ENCODE assay signal across 10 mouse cellular contexts in the genomic region with DNA sequence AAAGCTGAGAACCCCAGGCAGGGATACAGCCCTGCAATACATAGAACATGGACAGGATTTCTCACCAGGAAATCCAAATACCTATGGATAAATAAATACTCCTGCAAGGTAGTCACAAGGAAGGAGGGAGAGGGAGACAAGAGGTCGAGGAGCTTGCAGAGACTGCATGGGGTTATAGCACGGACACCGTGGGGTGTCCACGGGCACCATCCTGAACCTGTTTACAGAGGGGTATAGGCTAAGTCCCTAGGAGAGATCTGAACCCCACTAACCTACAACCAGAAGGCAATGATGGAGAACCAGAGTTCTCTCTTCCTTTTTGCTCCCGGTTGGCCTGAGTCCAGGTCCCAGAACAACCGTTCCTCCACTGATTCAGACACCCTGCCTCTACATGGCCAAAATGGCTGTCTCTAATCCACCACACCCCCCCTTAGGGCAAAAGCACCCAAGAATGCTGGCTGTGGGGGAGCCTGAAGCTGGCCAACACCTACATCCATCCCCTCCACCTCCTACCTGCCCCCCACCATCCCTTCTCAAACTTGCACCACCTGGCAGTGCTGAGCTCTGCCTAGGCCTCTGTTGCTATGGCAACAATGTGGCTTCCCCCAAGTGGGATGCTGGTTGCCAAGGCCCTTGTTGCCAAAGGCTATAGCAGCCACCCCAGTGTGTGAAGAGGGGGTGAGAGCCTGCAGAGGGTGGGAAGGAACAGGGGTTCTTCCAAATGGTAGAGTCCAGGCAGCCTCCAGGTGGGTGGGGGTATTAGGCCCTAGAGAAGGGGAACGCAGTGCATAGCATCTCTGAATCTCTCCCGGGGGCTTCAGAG.
DNase-seq lines count a peak whose midpoint lies in the region; ATAC-seq lines count a peak whose summit lies in the region.
"Had no signal": no experiment of that assay in that cellular context is flagged by ENCODE, and none has a peak within 500 bp of the region (broad histone marks: within the 10 kb centered on the region; RNA-seq: fewer than 3 reads in every experiment).

No protein-coding gene starts in this region.

- peak overlapping the region; percentile 82 for H3K27ac ChIP-seq in forebrain, embryonic 14.5 days (ENCODE audit: low read depth, low read length)
- H3K27ac ChIP-seq in neural tube, embryonic 15.5 days (replicated peaks) = peak overlapping the region; percentile 72
- H3K27ac ChIP-seq in liver, embryonic 11.5 days (ENCODE audit: low read depth, low read length) = no peak overlapping the region
- H3K27ac ChIP-seq: limb, embryonic 15.5 days had no signal

- H3K4me3 ChIP-seq in forebrain, embryonic 14.5 days (ENCODE audit: low read depth, low read length) = no peak overlapping the region
- H3K4me3 ChIP-seq in neural tube, embryonic 15.5 days (replicated peaks) = no peak overlapping the region
- H3K4me3 ChIP-seq in liver, embryonic 11.5 days (ENCODE audit: low read depth, low read length) = no peak overlapping the region
- H3K4me3 ChIP-seq: limb, embryonic 15.5 days; myocyte had no signal

- peak overlapping the region; percentile 23 for H3K4me2 ChIP-seq in forebrain, embryonic 14.5 days (ENCODE audit: low read length)
- H3K4me2 ChIP-seq in neural tube, embryonic 15.5 days = peak overlapping the region; percentile 21
- no peak overlapping the region for H3K4me2 ChIP-seq in liver, embryonic 11.5 days
- H3K4me2 ChIP-seq: limb, embryonic 15.5 days had no signal

- no peaks in the 10 kb centered on the region for H3K36me3 ChIP-seq in forebrain, embryonic 14.5 days (ENCODE audit: control insufficient read depth, insufficient read depth, low read length)
- no peaks in the 10 kb centered on the region for H3K36me3 ChIP-seq in neural tube, embryonic 15.5 days
- no peaks in the 10 kb centered on the region for H3K36me3 ChIP-seq in liver, embryonic 11.5 days (ENCODE audit: control insufficient read depth, insufficient read depth, low read length)
- H3K36me3 ChIP-seq: limb, embryonic 15.5 days had no signal

- peaks cover 15% of the 10 kb centered on the region for H3K4me1 ChIP-seq in forebrain, embryonic 14.5 days (ENCODE audit: control insufficient read depth, insufficient read depth, low read length)
- H3K4me1 ChIP-seq in neural tube, embryonic 15.5 days = peaks cover 44% of the 10 kb centered on the region
- H3K4me1 ChIP-seq in liver, embryonic 11.5 days (replicated peaks; ENCODE audit: control insufficient read depth, insufficient read depth, low read length) = no peaks in the 10 kb centered on the region

- DNase-seq in cerebellum, postnatal 10 days = peak; percentile 85 to 91
- no peak for DNase-seq in cerebellum, postnatal 36 days
- DNase-seq in forebrain, embryonic 14.5 days (ENCODE audit: low spot score) = peak; percentile 92
- peak; percentile 71 to 82 for DNase-seq in layer of hippocampus, postnatal 36 days
- DNase-seq in adrenal gland, postnatal 14 days = no peak
- no peak for DNase-seq in cerebellum, adult 11 months
- no peak for DNase-seq in liver, embryonic 11.5 days (ENCODE audit: low spot score)

- no peaks in the 10 kb centered on the region for H3K27me3 ChIP-seq in forebrain, embryonic 14.5 days (replicated peaks; ENCODE audit: control insufficient read depth, insufficient read depth, low read length)
- no peaks in the 10 kb centered on the region for H3K27me3 ChIP-seq in neural tube, embryonic 15.5 days (replicated peaks)
- no peaks in the 10 kb centered on the region for H3K27me3 ChIP-seq in liver, embryonic 11.5 days (replicated peaks; ENCODE audit: control insufficient read depth, insufficient read depth, low read length)
- H3K27me3 ChIP-seq: limb, embryonic 15.5 days had no signal

- no peaks in the 10 kb centered on the region for H3K9me3 ChIP-seq in forebrain, embryonic 14.5 days (replicated peaks; ENCODE audit: control insufficient read depth, low read length)
- H3K9me3 ChIP-seq in neural tube, embryonic 15.5 days (replicated peaks) = no peaks in the 10 kb centered on the region
- no peaks in the 10 kb centered on the region for H3K9me3 ChIP-seq in liver, embryonic 11.5 days (ENCODE audit: control insufficient read depth, low read length)
- H3K9me3 ChIP-seq: limb, embryonic 15.5 days had no signal

- WGBS in forebrain, embryonic 14.5 days = 71% methylated on average over 8 of the region's 8 CpGs
- 58% methylated on average over 8 of the region's 8 CpGs for WGBS in neural tube, embryonic 15.5 days
- 83% methylated on average over 8 of the region's 8 CpGs for WGBS in liver, embryonic 11.5 days

- H3K9ac ChIP-seq in forebrain, embryonic 14.5 days (ENCODE audit: low read length) = peak overlapping the region; percentile 17
- 0 out of 2 replicates have a peak overlapping the region, but pooled peaks have one; percentile 1 for H3K9ac ChIP-seq in neural tube, embryonic 15.5 days (replicated peaks)
- H3K9ac ChIP-seq in liver, embryonic 11.5 days (ENCODE audit: low read depth, low read length) = no peak overlapping the region
- H3K9ac ChIP-seq: limb, embryonic 15.5 days had no signal

- peak; percentile 81 for ATAC-seq in forebrain, embryonic 14.5 days
- peak; percentile 75 for ATAC-seq in neural tube, embryonic 15.5 days (ENCODE audit: low FRiP score)
- ATAC-seq in liver, embryonic 11.5 days (replicated peaks; ENCODE audit: low FRiP score) = no peak

Comparison
In these comparisons a context has a peak if more than half of its experiments do, and no peak if none do; other contexts are left out.
1. DNase-seq: peak in cerebellum, postnatal 10 days (2 of 2), forebrain, embryonic 14.5 days (single experiment) and layer of hippocampus, postnatal 36 days (2 of 2); none in cerebellum, postnatal 36 days (0 of 2), adrenal gland, postnatal 14 days (single experiment), cerebellum, adult 11 months (single experiment) and liver, embryonic 11.5 days (single experiment).